Mouse (Mus musculus) adrenal gland (tissue): ENCODE data around the gene Grhpr.
"Not testable (repeated sequence)": the region's sequence is repeated elsewhere in the genome, so short reads cannot be mapped to it uniquely, and the experiment has no call there.

Experiments used
- intact Hi-C: fragments of 180-260 bp; cut with DNase I; formaldehyde crosslinking; loops from one replicate; pipeline ENCODE4 v1.15.1; 2025
- long read RNA-seq, 2 experiments: library from polyadenylated mRNA; unstranded; transcript quantifications; one replicate each; pipeline ENCODE4 v2.0.0; 2020; ENCODE audit warnings: borderline replicate concordance in 1 of 2; ENCODE audit not compliant: insufficient replicate concordance in 1 of 2

The Grhpr gene
- long read RNA-seq, experiment 1, transcript Grhpr-201 (9 exons, 1,280 nt): major isoform, 179 of 240 reads
- long read RNA-seq, experiment 1, partial matches to known transcripts: 32 of 240 reads
- long read RNA-seq, experiment 1, other reads (novel, unspliced or antisense): 29 of 240 reads
- long read RNA-seq, experiment 2, transcript Grhpr-201 (9 exons, 1,280 nt): major isoform, 275 of 338 reads
- long read RNA-seq, experiment 2, partial matches to known transcripts: 51 of 338 reads
- long read RNA-seq, experiment 2, other reads (novel, unspliced or antisense): 12 of 338 reads

- intact Hi-C loops: no loop called here
Observed at GRCm38 (mm10) chr4:44981280-44981973, at the start of gene Grhpr. TSS of gene Grhpr (plus strand) at chr4:44981395.

- intact Hi-C loops: no loop called here
Observed at GRCm38 (mm10) chr4:44931732-44932131, 49.5 kb upstream of the Grhpr start.

- intact Hi-C loops: no loop called here
Observed at GRCm38 (mm10) chr4:44938359-44939340, 42.5 kb upstream of the Grhpr start.

- intact Hi-C loops: no loop called here
Observed at GRCm38 (mm10) chr4:44939576-44940249, 41.5 kb upstream of the Grhpr start.

GRCm38 (mm10) chr4:44940286-44940685 is 40.9 kb upstream of the Grhpr start:
- intact Hi-C loops: no loop called here

- intact Hi-C loops: no loop called here
Observed at GRCm38 (mm10) chr4:44942237-44942636, 39.0 kb upstream of the Grhpr start.

- intact Hi-C loops: no loop called here
Observed at GRCm38 (mm10) chr4:44943480-44943879, 37.7 kb upstream of the Grhpr start.

- intact Hi-C loops: no loop called here
Observed at GRCm38 (mm10) chr4:44944426-44945075, 36.6 kb upstream of the Grhpr start.

- intact Hi-C loops: not testable (repeated sequence)
Observed at GRCm38 (mm10) chr4:44946126-44946525, 35.1 kb upstream of the Grhpr start.

GRCm38 (mm10) chr4:44947464-44947863 is 33.7 kb upstream of the Grhpr start:
- intact Hi-C loops: no loop called here

- intact Hi-C loops: no loop called here
Observed at GRCm38 (mm10) chr4:44948314-44948713, 32.9 kb upstream of the Grhpr start.

- intact Hi-C loops: no loop called here
Observed at GRCm38 (mm10) chr4:44953041-44953440, 28.2 kb upstream of the Grhpr start.

GRCm38 (mm10) chr4:44958776-44959175 is 22.4 kb upstream of the Grhpr start:
- intact Hi-C loops: no loop called here

- intact Hi-C loops: no loop called here
Observed at GRCm38 (mm10) chr4:44959220-44959619, 22.0 kb upstream of the Grhpr start.

- intact Hi-C loops: no loop called here
Observed at GRCm38 (mm10) chr4:44963156-44963555, 18.0 kb upstream of the Grhpr start.

- intact Hi-C loops: no loop called here
Observed at GRCm38 (mm10) chr4:44965175-44965574, 16.0 kb upstream of the Grhpr start.

- intact Hi-C loops: no loop called here
Observed at GRCm38 (mm10) chr4:44965736-44966135, 15.5 kb upstream of the Grhpr start.

GRCm38 (mm10) chr4:44967402-44967801 is 13.8 kb upstream of the Grhpr start:
- intact Hi-C loops: no loop called here

- intact Hi-C loops: loop anchor here (5.0 kb wide), 1 partner anchor 42 kb away; the partner anchor contains the start of gene Zbtb5
Observed at GRCm38 (mm10) chr4:44970056-44970455, 11.1 kb upstream of the Grhpr start.

- intact Hi-C loops: loop anchor here (5.0 kb wide), 1 partner anchor 42 kb away; the partner anchor contains the start of gene Zbtb5
Observed at GRCm38 (mm10) chr4:44970612-44971110, 10.5 kb upstream of the Grhpr start.
